Mouse (Mus musculus) bone marrow, adult 2 months (tissue): ENCODE results near the gene Brd1.

Source experiments
- CTCF ChIP-seq: fragments of 200-500 bp; IDR thresholded peaks from 2 replicates; pipeline ENCODE4 v1.5.1; 2011; ENCODE audit warnings: low read length, control low read depth; ENCODE audit not compliant: control insufficient read depth, insufficient read depth
- POLR2A ChIP-seq: fragments of 200-500 bp; IDR thresholded peaks from 2 replicates; pipeline ENCODE4 v1.6.1; 2011; ENCODE audit warnings: low read depth, mild to moderate bottlenecking, control low read depth, low read length, borderline replicate concordance; ENCODE audit not compliant: control insufficient read depth

DNA sequence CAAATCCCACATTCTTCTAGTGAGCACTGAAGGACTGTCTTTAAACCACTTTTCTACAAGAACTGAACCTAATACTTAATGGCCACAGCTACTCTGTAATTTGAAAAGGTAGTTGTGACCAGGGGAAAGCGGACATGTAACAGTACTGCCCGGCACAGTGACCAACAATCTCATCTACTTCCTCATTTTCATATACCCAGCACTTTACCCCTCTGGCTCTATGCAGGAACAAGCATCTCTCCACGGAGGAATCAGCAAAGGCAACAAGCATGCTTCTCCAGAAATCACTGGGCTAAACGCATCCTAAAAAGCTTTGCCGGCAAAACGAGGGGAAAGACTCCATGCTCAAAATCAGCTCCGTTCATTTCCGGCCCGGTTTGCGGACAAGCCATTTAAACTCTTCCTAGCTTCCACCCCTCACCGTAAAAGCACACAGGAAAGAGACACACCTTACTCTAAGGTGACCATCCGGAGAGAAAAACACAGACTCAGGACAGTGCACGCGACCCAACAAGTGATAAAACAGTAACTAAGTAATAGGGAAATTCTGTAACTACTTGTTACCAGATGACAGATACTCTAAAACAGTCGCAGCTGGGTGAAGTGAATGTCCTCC, 1.5 kb downstream of the Brd1 start:
- no peak for TF ChIP-seq CTCF
- TF ChIP-seq POLR2A = no peak
